Mouse (Mus musculus): ENCODE data around the gene Zfp28. TPM values are rescaled to one million over a fixed set of nuclear protein-coding genes. Genes with fewer than 3 reads are reported as not detected.
"Not testable (repeated sequence)": the region's sequence is repeated elsewhere in the genome, so short reads cannot be mapped to it uniquely, and the experiment has no call there.

Gene Zfp28
- polyA plus RNA-seq, 1 experiment from 2014 or later, result 14.9 TPM

GRCm38 (mm10) chr7:6362268-6363046 lies 20.6 kb upstream of the Zfp28 start:
- Histone ChIP-seq H3K4me1 (ENCODE audit: control insufficient read depth, insufficient read depth, low read length) (no peaks in the 10 kb centered on the region), H3K4me2 (ENCODE audit: low read depth) (peak overlapping the region; percentile 44), H3K9ac (ENCODE audit: low read length) (peak overlapping the region; percentile 45), H3K4me3 (ENCODE audit: low read depth, low read length) (peak overlapping the region; percentile 41), H3K27me3 (ENCODE audit: control insufficient read depth, insufficient read depth, low read length) (no peaks in the 10 kb centered on the region), H3K9me3 (ENCODE audit: control insufficient read depth, low read length) (no peaks in the 10 kb centered on the region), H3K27ac (ENCODE audit: low read depth, low read length) (peak overlapping the region; percentile 71), H3K36me3 (ENCODE audit: control insufficient read depth, insufficient read depth, low read length) (no peaks in the 10 kb centered on the region)
- under 1% methylated on average over 38 of the region's 38 CpGs for WGBS
- peak; percentile 92 for ATAC-seq (ENCODE audit: insufficient read depth, low FRiP score, low TSS enrichment)
- peak; percentile 98 for DNase-seq (ENCODE audit: low spot score)

- H3K9ac ChIP-seq (ENCODE audit: low read length), result peak within 1 kb of the TSS; percentile 45
- H3K36me3 ChIP-seq (ENCODE audit: control insufficient read depth, insufficient read depth, low read length), result no peaks in the 10 kb centered on the region
- H3K4me1 ChIP-seq (ENCODE audit: control insufficient read depth, insufficient read depth, low read length), result no peaks in the 10 kb centered on the region
- no peaks in the 10 kb centered on the region for H3K27me3 ChIP-seq (ENCODE audit: control insufficient read depth, insufficient read depth, low read length)
- WGBS, result 0% methylated on average over 23 of the region's 23 CpGs
- peak within 1 kb of the TSS; percentile 44 for H3K4me2 ChIP-seq (ENCODE audit: low read depth)
- peak within 1 kb of the TSS; percentile 71 for H3K27ac ChIP-seq (ENCODE audit: low read depth, low read length)
- ATAC-seq (ENCODE audit: insufficient read depth, low FRiP score, low TSS enrichment) (peak; percentile 76), DNase-seq (ENCODE audit: low spot score) (no peak)
- H3K9me3 ChIP-seq (ENCODE audit: control insufficient read depth, low read length), result no peaks in the 10 kb centered on the region
- peak within 1 kb of the TSS; percentile 41 for H3K4me3 ChIP-seq (ENCODE audit: low read depth, low read length)
These were observed 20.0 kb upstream of the Zfp28 start, which contains the start of gene Zfp78 for GRCm38 (mm10) chr7:6363047-6363488. Gene Zfp78, plus strand, starts transcription at chr7:6363280.

- Histone ChIP-seq H3K4me1 (ENCODE audit: control insufficient read depth, insufficient read depth, low read length) (no peaks in the 10 kb centered on the region), H3K27ac (ENCODE audit: low read depth, low read length) (no peak overlapping the region), H3K9me3 (ENCODE audit: control insufficient read depth, low read length) (no peaks in the 10 kb centered on the region), H3K9ac (ENCODE audit: low read length) (no peak overlapping the region), H3K36me3 (ENCODE audit: control insufficient read depth, insufficient read depth, low read length) (no peaks in the 10 kb centered on the region), H3K4me2 (ENCODE audit: low read depth) (no peak overlapping the region), H3K4me3 (ENCODE audit: low read depth, low read length) (no peak overlapping the region), H3K27me3 (ENCODE audit: control insufficient read depth, insufficient read depth, low read length) (no peaks in the 10 kb centered on the region)
- DNase-seq (ENCODE audit: low spot score), result no peak
- WGBS, result 79% methylated on average over 1 of the region's 1 CpGs
- no peak for ATAC-seq (ENCODE audit: insufficient read depth, low FRiP score, low TSS enrichment)
These were observed 18.3 kb upstream of the Zfp28 start for GRCm38 (mm10) chr7:6364761-6365160.

GRCm38 (mm10) chr7:6367185-6367584 lies 15.9 kb upstream of the Zfp28 start:
- WGBS, result 94% methylated on average over 5 of the region's 5 CpGs
- no peaks in the 10 kb centered on the region for H3K27me3 ChIP-seq (ENCODE audit: control insufficient read depth, insufficient read depth, low read length)
- H3K27ac ChIP-seq (ENCODE audit: low read depth, low read length), result no peak overlapping the region
- H3K4me1 ChIP-seq (ENCODE audit: control insufficient read depth, insufficient read depth, low read length), result no peaks in the 10 kb centered on the region
- H3K4me3 ChIP-seq (ENCODE audit: low read depth, low read length), result no peak overlapping the region
- no peaks in the 10 kb centered on the region for H3K36me3 ChIP-seq (ENCODE audit: control insufficient read depth, insufficient read depth, low read length)
- H3K9me3 ChIP-seq (ENCODE audit: control insufficient read depth, low read length), result no peaks in the 10 kb centered on the region
- H3K4me2 ChIP-seq (ENCODE audit: low read depth), result no peak overlapping the region
- no peak overlapping the region for H3K9ac ChIP-seq (ENCODE audit: low read length)
- DNase-seq (ENCODE audit: low spot score) (no peak), ATAC-seq (ENCODE audit: insufficient read depth, low FRiP score, low TSS enrichment) (no peak)

- H3K4me2 ChIP-seq (ENCODE audit: low read depth); H3K36me3 ChIP-seq (ENCODE audit: control insufficient read depth, insufficient read depth, low read length); H3K4me3 ChIP-seq (ENCODE audit: low read depth, low read length); H3K27ac ChIP-seq (ENCODE audit: low read depth, low read length); DNase-seq (ENCODE audit: low spot score); H3K4me1 ChIP-seq (ENCODE audit: control insufficient read depth, insufficient read depth, low read length); H3K9ac ChIP-seq (ENCODE audit: low read length); H3K27me3 ChIP-seq (ENCODE audit: control insufficient read depth, insufficient read depth, low read length); ATAC-seq (ENCODE audit: insufficient read depth, low FRiP score, low TSS enrichment); H3K9me3 ChIP-seq (ENCODE audit: control insufficient read depth, low read length): not testable (repeated sequence)
- 75% methylated on average over 5 of the region's 5 CpGs for WGBS
These were observed 14.9 kb upstream of the Zfp28 start for GRCm38 (mm10) chr7:6368146-6368545.

GRCm38 (mm10) chr7:6369460-6369859 lies 13.6 kb upstream of the Zfp28 start:
- H3K4me1 ChIP-seq (ENCODE audit: control insufficient read depth, insufficient read depth, low read length), result no peaks in the 10 kb centered on the region
- no peak overlapping the region for H3K27ac ChIP-seq (ENCODE audit: low read depth, low read length)
- no peak overlapping the region for H3K9ac ChIP-seq (ENCODE audit: low read length)
- H3K9me3 ChIP-seq (ENCODE audit: control insufficient read depth, low read length), result no peaks in the 10 kb centered on the region
- 82% methylated on average over 3 of the region's 3 CpGs for WGBS
- H3K4me2 ChIP-seq (ENCODE audit: low read depth), result no peak overlapping the region
- no peak for ATAC-seq (ENCODE audit: insufficient read depth, low FRiP score, low TSS enrichment)
- no peaks in the 10 kb centered on the region for H3K36me3 ChIP-seq (ENCODE audit: control insufficient read depth, insufficient read depth, low read length)
- DNase-seq (ENCODE audit: low spot score), result no peak
- H3K4me3 ChIP-seq (ENCODE audit: low read depth, low read length), result no peak overlapping the region
- H3K27me3 ChIP-seq (ENCODE audit: control insufficient read depth, insufficient read depth, low read length), result no peaks in the 10 kb centered on the region

- Histone ChIP-seq H3K27ac (ENCODE audit: low read depth, low read length) (no peak overlapping the region), H3K4me2 (ENCODE audit: low read depth) (no peak overlapping the region), H3K9me3 (ENCODE audit: control insufficient read depth, low read length) (no peaks in the 10 kb centered on the region), H3K4me1 (ENCODE audit: control insufficient read depth, insufficient read depth, low read length) (no peaks in the 10 kb centered on the region), H3K27me3 (ENCODE audit: control insufficient read depth, insufficient read depth, low read length) (no peaks in the 10 kb centered on the region), H3K4me3 (ENCODE audit: low read depth, low read length) (no peak overlapping the region), H3K36me3 (ENCODE audit: control insufficient read depth, insufficient read depth, low read length) (no peaks in the 10 kb centered on the region), H3K9ac (ENCODE audit: low read length) (no peak overlapping the region)
- DNase-seq (ENCODE audit: low spot score) (no peak), ATAC-seq (ENCODE audit: insufficient read depth, low FRiP score, low TSS enrichment) (no peak)
- 93% methylated on average over 3 of the region's 3 CpGs for WGBS
These were observed 10.1 kb upstream of the Zfp28 start for GRCm38 (mm10) chr7:6372993-6373392.

- H3K9ac ChIP-seq (ENCODE audit: low read length), result no peak overlapping the region
- no peak overlapping the region for H3K4me3 ChIP-seq (ENCODE audit: low read depth, low read length)
- DNase-seq (ENCODE audit: low spot score) (no peak), ATAC-seq (ENCODE audit: insufficient read depth, low FRiP score, low TSS enrichment) (no peak)
- H3K4me2 ChIP-seq (ENCODE audit: low read depth), result no peak overlapping the region
- no peaks in the 10 kb centered on the region for H3K27me3 ChIP-seq (ENCODE audit: control insufficient read depth, insufficient read depth, low read length)
- H3K36me3 ChIP-seq (ENCODE audit: control insufficient read depth, insufficient read depth, low read length), result no peaks in the 10 kb centered on the region
- 94% methylated on average over 8 of the region's 8 CpGs for WGBS
- no peak overlapping the region for H3K27ac ChIP-seq (ENCODE audit: low read depth, low read length)
- no peaks in the 10 kb centered on the region for H3K4me1 ChIP-seq (ENCODE audit: control insufficient read depth, insufficient read depth, low read length)
- H3K9me3 ChIP-seq (ENCODE audit: control insufficient read depth, low read length), result no peaks in the 10 kb centered on the region
These were observed 4.7 kb upstream of the Zfp28 start for GRCm38 (mm10) chr7:6378441-6378840.

- WGBS, result 87% methylated on average over 2 of the region's 2 CpGs
- Histone ChIP-seq H3K27ac (ENCODE audit: low read depth, low read length) (no peak overlapping the region), H3K4me2 (ENCODE audit: low read depth) (no peak overlapping the region), H3K4me3 (ENCODE audit: low read depth, low read length) (no peak overlapping the region), H3K9ac (ENCODE audit: low read length) (no peak overlapping the region), H3K36me3 (ENCODE audit: control insufficient read depth, insufficient read depth, low read length) (no peaks in the 10 kb centered on the region), H3K4me1 (ENCODE audit: control insufficient read depth, insufficient read depth, low read length) (peaks cover 4% of the 10 kb centered on the region; the same call in 1 of the 2 replicates), H3K9me3 (ENCODE audit: control insufficient read depth, low read length) (no peaks in the 10 kb centered on the region), H3K27me3 (ENCODE audit: control insufficient read depth, insufficient read depth, low read length) (no peaks in the 10 kb centered on the region)
- ATAC-seq (ENCODE audit: insufficient read depth, low FRiP score, low TSS enrichment) (no peak), DNase-seq (ENCODE audit: low spot score) (no peak)
These were observed 1.7 kb upstream of the Zfp28 start for GRCm38 (mm10) chr7:6381431-6381830.

Measured in neural tube, embryonic 11.5 days (tissue).